ENCODE assay signal across 9 mouse cellular contexts in the genomic region with DNA sequence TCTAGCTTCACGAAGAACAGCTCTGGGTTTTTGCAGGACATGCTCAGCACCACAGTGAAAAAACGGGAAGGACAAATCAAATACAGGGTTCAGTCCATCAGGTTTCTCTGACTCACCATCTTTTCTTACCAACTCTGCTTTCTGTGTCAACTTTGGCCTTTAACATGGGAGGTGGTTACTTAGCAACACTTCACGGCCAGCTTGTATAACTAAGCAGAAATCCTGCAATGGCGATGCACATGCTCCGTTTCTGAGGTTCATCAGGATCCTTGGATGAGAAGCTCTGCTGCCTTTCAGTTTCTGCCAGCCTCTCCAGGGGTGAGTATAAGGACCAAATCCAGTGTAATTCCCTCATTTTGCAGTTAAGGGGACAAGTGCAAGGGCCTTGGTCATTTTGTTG. TPM values are rescaled to one million over a fixed set of nuclear protein-coding genes. Genes with fewer than 3 reads are reported as not detected.
A peak's percentile ranks its signal among the peaks of the same experiment; 100 is the strongest.
DNase-seq lines count a peak whose midpoint lies in the region; ATAC-seq and TF ChIP-seq lines count a peak whose summit lies in the region.
"Had no signal": no experiment of that assay in that cellular context is flagged by ENCODE, and none has a peak within 500 bp of the region (broad histone marks: within the 10 kb centered on the region; RNA-seq: fewer than 3 reads in every experiment).

A gene (plus strand): TSS at position 206 of the 400 bp plus-strand sequence.

- H3K4me3 ChIP-seq in heart, embryonic 14.5 days (ENCODE audit: control insufficient read depth in 1 of 2, insufficient read depth in 1 of 2, low read depth in 1 of 2, low read length in 2 of 2): no peak within 1 kb of the TSS
- H3K4me3 ChIP-seq in heart, embryonic 10.5 days: no peak within 1 kb of the TSS
- no peak within 1 kb of the TSS for H3K4me3 ChIP-seq in spleen, adult 2 months (ENCODE audit: extremely low read depth, insufficient read depth, insufficient read length)
- no peak within 1 kb of the TSS for H3K4me3 ChIP-seq in intestine, postnatal 0 days (ENCODE audit: low read depth, low read length)
- H3K4me3 ChIP-seq in stomach, postnatal 0 days (ENCODE audit: low read depth, low read length): no peak within 1 kb of the TSS

- TF ChIP-seq EP300 in stomach, postnatal 0 days (optimal IDR thresholded peaks at IDR 0.05): no peak

- H3K27me3 ChIP-seq in heart, embryonic 14.5 days (ENCODE audit: control insufficient read depth, insufficient read depth, low read length): no peaks in the 10 kb centered on the region
- H3K27me3 ChIP-seq in heart, embryonic 10.5 days (ENCODE audit: insufficient read depth, poor library complexity, severe bottlenecking): no peaks in the 10 kb centered on the region
- H3K27me3 ChIP-seq in spleen, adult 2 months (ENCODE audit: control insufficient read depth, insufficient read depth, low read length): no peaks in the 10 kb centered on the region
- no peaks in the 10 kb centered on the region for H3K27me3 ChIP-seq in intestine, postnatal 0 days (replicated peaks; ENCODE audit: control insufficient read depth, insufficient read depth, low read length)
- H3K27me3 ChIP-seq in stomach, postnatal 0 days (ENCODE audit: control insufficient read depth, insufficient read depth, low read length): no peaks in the 10 kb centered on the region

- peaks cover 20 to 24% of the 10 kb centered on the region in 2 experiments for H3K4me1 ChIP-seq in heart, embryonic 14.5 days (ENCODE audit: control insufficient read depth in 2 of 2, insufficient read depth in 2 of 2, low read length in 2 of 2)
- H3K4me1 ChIP-seq in heart, embryonic 10.5 days: peaks cover 27% of the 10 kb centered on the region
- H3K4me1 ChIP-seq in spleen, adult 2 months (ENCODE audit: control insufficient read depth, insufficient read depth, insufficient read length): no peaks in the 10 kb centered on the region
- H3K4me1 ChIP-seq in intestine, postnatal 0 days (replicated peaks; ENCODE audit: control insufficient read depth, insufficient read depth, low read length): no peaks in the 10 kb centered on the region; the same call in none of the 2 replicates
- H3K4me1 ChIP-seq in stomach, postnatal 0 days (replicated peaks; ENCODE audit: control insufficient read depth, insufficient read depth): peaks cover 5% of the 10 kb centered on the region; the same call in 1 of the 2 replicates

- ATAC-seq in heart, embryonic 14.5 days (ENCODE audit: insufficient number of reproducible peaks, insufficient read depth, low FRiP score, low read depth): no peak
- no peak for ATAC-seq in intestine, postnatal 0 days
- ATAC-seq in stomach, postnatal 0 days (ENCODE audit: low FRiP score, low TSS enrichment): no peak

- H3K4me2 ChIP-seq in heart, embryonic 14.5 days (ENCODE audit: low read length): peak within 1 kb of the TSS; percentile 47
- H3K4me2 ChIP-seq in intestine, postnatal 0 days (replicated peaks; ENCODE audit: low read depth): peak within 1 kb of the TSS; percentile 60; the same call in 1 of the 2 replicates
- H3K4me2 ChIP-seq in stomach, postnatal 0 days (replicated peaks; ENCODE audit: low read depth): no peak within 1 kb of the TSS

- TF ChIP-seq POLR2A in spleen, adult 2 months (IDR thresholded peaks at IDR 0.05; ENCODE audit: low read depth, low read length): no peak

- peaks cover 6% of the 10 kb centered on the region; the same call in 1 of the 2 replicates for H3K9me3 ChIP-seq in heart, embryonic 14.5 days (ENCODE audit: control insufficient read depth, low read length)
- no peaks in the 10 kb centered on the region for H3K9me3 ChIP-seq in heart, embryonic 10.5 days
- no peaks in the 10 kb centered on the region for H3K9me3 ChIP-seq in intestine, postnatal 0 days (ENCODE audit: control insufficient read depth)
- no peaks in the 10 kb centered on the region for H3K9me3 ChIP-seq in stomach, postnatal 0 days (ENCODE audit: control insufficient read depth, low read length)

- H3K27ac ChIP-seq in heart, embryonic 14.5 days (replicated peaks in 1 of 2; ENCODE audit: control insufficient read depth in 1 of 2, insufficient read depth in 1 of 2, low read depth in 2 of 2, low read length in 2 of 2): no peak within 1 kb of the TSS
- H3K27ac ChIP-seq in heart, embryonic 10.5 days: no peak within 1 kb of the TSS
- 0 out of 2 replicates have a peak within 1 kb of the TSS, but pooled peaks have one; percentile 6 for H3K27ac ChIP-seq in spleen, adult 2 months (ENCODE audit: insufficient read depth, low read length)
- H3K27ac ChIP-seq in intestine, postnatal 0 days (ENCODE audit: low read depth, low read length): peak within 1 kb of the TSS; percentile 60
- H3K27ac ChIP-seq in stomach, postnatal 0 days (replicated peaks): no peak within 1 kb of the TSS

- no peaks in the 10 kb centered on the region for H3K36me3 ChIP-seq in heart, embryonic 14.5 days (ENCODE audit: control insufficient read depth, insufficient read depth, low read length)
- no peaks in the 10 kb centered on the region for H3K36me3 ChIP-seq in heart, embryonic 10.5 days
- no peaks in the 10 kb centered on the region for H3K36me3 ChIP-seq in spleen, adult 2 months (ENCODE audit: control insufficient read depth, insufficient read depth, low read length)
- H3K36me3 ChIP-seq in intestine, postnatal 0 days (ENCODE audit: control insufficient read depth, insufficient read depth): no peaks in the 10 kb centered on the region
- no peaks in the 10 kb centered on the region for H3K36me3 ChIP-seq in stomach, postnatal 0 days (ENCODE audit: control insufficient read depth, insufficient read depth, low read length)

- DNase-seq in heart, embryonic 10.5 days (ENCODE audit: low spot score): no peak
- no peak for DNase-seq in spleen, adult 2 months (ENCODE audit: low read depth in 1 of 2, low spot score in 2 of 2)
- no peak for DNase-seq in spleen, postnatal 36 days (ENCODE audit: low spot score in 2 of 2)
- peak; percentile 26 for DNase-seq in stomach, postnatal 0 days (ENCODE audit: low spot score)
- DNase-seq in adipocyte (ENCODE audit: low spot score): no peak
- no peak for DNase-seq in right cerebral cortex, postnatal 25 days
- DNase-seq: cerebellum, adult 11-12 months had no signal

- 77% methylated on average over 5 of the region's 5 CpGs for WGBS in heart, embryonic 14.5 days
- WGBS in heart, embryonic 10.5 days: 85% methylated on average over 5 of the region's 5 CpGs
- 90% methylated on average over 5 of the region's 5 CpGs for WGBS in spleen, adult 2 months
- 54% methylated on average over 5 of the region's 5 CpGs for WGBS in intestine, postnatal 0 days
- 42% methylated on average over 5 of the region's 5 CpGs for WGBS in stomach, postnatal 0 days

- H3K9ac ChIP-seq in heart, embryonic 14.5 days (ENCODE audit: low read length): no peak within 1 kb of the TSS
- H3K9ac ChIP-seq in intestine, postnatal 0 days (ENCODE audit: low read depth, low read length): no peak within 1 kb of the TSS
- no peak within 1 kb of the TSS for H3K9ac ChIP-seq in stomach, postnatal 0 days (ENCODE audit: low read length)

- TF ChIP-seq CTCF in spleen, adult 2 months (IDR thresholded peaks at IDR 0.05; ENCODE audit: extremely low read depth, insufficient read depth, insufficient read length, insufficient replicate concordance): no peak
- no peak for TF ChIP-seq CTCF in intestine, postnatal 0 days (IDR thresholded peaks at IDR 0.05; ENCODE audit: low read depth)
- TF ChIP-seq CTCF in stomach, postnatal 0 days (IDR thresholded peaks at IDR 0.05; ENCODE audit: low read depth): no peak

RNA-seq across cellular contexts. Expression of the gene that starts here (rescaled TPM):
- polyA plus RNA-seq in heart, embryonic 14.5 days (2014; fragmentation: Nextera tagmentation; extraction: Ambion mirVana): 9.7 and 12.4 TPM in 2 replicates
- 7.3 and 8.4 TPM in 2 replicates for polyA plus RNA-seq in heart, embryonic 10.5 days (2016; fragmentation: Nextera tagmentation; extraction: Ambion mirVana)
- 6.4 and 12.4 TPM in 2 replicates for polyA plus RNA-seq in spleen, adult 2 months (2012; rRNA removed)
- 90.2 and 105 TPM in 2 replicates for polyA plus RNA-seq in intestine, postnatal 0 days (2015; fragmentation: Nextera tagmentation; extraction: Ambion mirVana)
- polyA plus RNA-seq in stomach, postnatal 0 days (2015; fragmentation: Nextera tagmentation; extraction: Ambion mirVana): 37.8 and 38.2 TPM in 2 replicates

Comparison
In these comparisons a context has a peak if more than half of its experiments do, and no peak if none do; other contexts are left out.
1. H3K27ac ChIP-seq: peak in spleen, adult 2 months (single experiment) and intestine, postnatal 0 days (single experiment); none in heart, embryonic 14.5 days (0 of 2), heart, embryonic 10.5 days (single experiment) and stomach, postnatal 0 days (single experiment).